14 mouse cellular contexts compared by ENCODE assay signal in genomic region chr13:114064069-114064468, GRCm38 (mm10).
"Had no signal": no experiment of that assay in that cellular context is flagged by ENCODE, and none has a peak within 500 bp of the region (broad histone marks: within the 10 kb centered on the region; RNA-seq: fewer than 3 reads in every experiment).

No protein-coding gene starts in this region.

- DNase-seq: kidney, postnatal 25 days; layer of hippocampus, postnatal 36 days; lung, postnatal 14 days; spleen, adult 18-20 months; thymus, adult 18-20 months; thymus, postnatal 14 days had no signal

- H3K36me3 ChIP-seq: limb, embryonic 12.5 days; liver, embryonic 12.5 days; lung, embryonic 15.5 days; midbrain, embryonic 15.5 days; neural tube, embryonic 12.5 days had no signal

- H3K4me3 ChIP-seq: limb, embryonic 12.5 days; liver, embryonic 12.5 days; lung, embryonic 15.5 days; megakaryocyte, embryonic 14.5 days; midbrain, embryonic 15.5 days; neural tube, embryonic 12.5 days had no signal

- H3K4me1 ChIP-seq: limb, embryonic 12.5 days; liver, embryonic 12.5 days; lung, embryonic 15.5 days; megakaryocyte, embryonic 14.5 days; midbrain, embryonic 15.5 days; neural tube, embryonic 12.5 days had no signal

- H3K27me3 ChIP-seq: limb, embryonic 12.5 days; liver, embryonic 12.5 days; lung, embryonic 15.5 days; megakaryocyte, embryonic 14.5 days; midbrain, embryonic 15.5 days; neural tube, embryonic 12.5 days had no signal

- ATAC-seq: midbrain, embryonic 15.5 days had no signal

- H3K4me2 ChIP-seq: limb, embryonic 12.5 days; liver, embryonic 12.5 days; lung, embryonic 15.5 days; midbrain, embryonic 11.5 days; midbrain, embryonic 15.5 days; neural tube, embryonic 12.5 days had no signal

- H3K27ac ChIP-seq: limb, embryonic 12.5 days; liver, embryonic 12.5 days; lung, embryonic 15.5 days; macrophage; midbrain, embryonic 15.5 days; neural tube, embryonic 12.5 days had no signal

- H3K9ac ChIP-seq: limb, embryonic 12.5 days; liver, embryonic 12.5 days; lung, embryonic 15.5 days; midbrain, embryonic 15.5 days; neural tube, embryonic 12.5 days had no signal

- H3K9me3 ChIP-seq: limb, embryonic 12.5 days; liver, embryonic 12.5 days; lung, embryonic 15.5 days; midbrain, embryonic 15.5 days; neural tube, embryonic 12.5 days had no signal
